Mouse (Mus musculus): ENCODE data around the gene Rab13.

DNA sequence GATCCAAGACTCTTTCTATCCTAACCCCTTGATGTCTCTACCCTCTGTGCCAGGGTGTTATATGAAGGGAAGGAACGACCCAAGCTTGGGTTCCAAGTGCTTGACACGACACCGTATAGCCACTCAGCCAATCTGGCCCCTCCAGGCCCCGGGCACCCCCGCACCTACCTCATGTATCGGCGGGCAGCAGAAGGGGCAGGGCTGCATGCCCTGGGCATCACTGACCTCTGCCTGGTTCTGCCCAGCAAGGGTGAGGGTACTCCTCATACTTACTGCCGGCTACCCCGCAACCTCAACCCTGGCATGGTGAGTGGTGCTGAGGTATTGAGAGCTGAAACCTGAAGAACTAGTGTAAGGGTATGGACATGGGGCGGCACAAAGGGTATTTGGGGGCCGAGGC lies 54.7 kb downstream of the Rab13 start:
- TF ChIP-seq CTCF (IDR thresholded peaks at IDR 0.05; ENCODE audit: low read depth, low read length) (no peak), POLR2A (IDR thresholded peaks at IDR 0.05; ENCODE audit: extremely low read depth, insufficient read depth, low read length) (no peak)

All from liver, adult 2 months (tissue).